Mouse (Mus musculus) adrenal gland, postnatal 14 days (tissue): ENCODE data around the gene Zfp868. TPM values are rescaled to one million over a fixed set of nuclear protein-coding genes. Genes with fewer than 3 reads are reported as not detected.
"Not testable (repeated sequence)": the region's sequence is repeated elsewhere in the genome, so short reads cannot be mapped to it uniquely, and the experiment has no call there.

ENCODE experiments used
- DNase-seq: peaks from one replicate; pipeline ENCODE4 v3.0.0; 2021; ENCODE audit warnings: mixed read lengths
- long read RNA-seq, 2 experiments: library from polyadenylated mRNA; stranded (forward); transcript quantifications; one replicate each; pipeline ENCODE4 v2.0.0; 2021
- total RNA-seq: library from RNA; stranded (reverse); gene quantifications from 2 replicates; pipeline ENCODE4 v1.2.3, GENCODE M21; 2021

The Zfp868 gene
- total RNA-seq: 12.3 and 13.6 TPM in 2 replicates
- long read RNA-seq, experiment 1, transcript Zfp868-202 (5 exons, 2,259 nt): major isoform, 7 of 14 reads
- long read RNA-seq, experiment 1, partial matches to known transcripts: 1 of 14 reads
- long read RNA-seq, experiment 1, other reads (novel, unspliced or antisense): 6 of 14 reads
- long read RNA-seq, experiment 2, partial matches to known transcripts: 0 of 4 reads
- long read RNA-seq, experiment 2, other reads (novel, unspliced or antisense): 2 of 4 reads

DNA sequence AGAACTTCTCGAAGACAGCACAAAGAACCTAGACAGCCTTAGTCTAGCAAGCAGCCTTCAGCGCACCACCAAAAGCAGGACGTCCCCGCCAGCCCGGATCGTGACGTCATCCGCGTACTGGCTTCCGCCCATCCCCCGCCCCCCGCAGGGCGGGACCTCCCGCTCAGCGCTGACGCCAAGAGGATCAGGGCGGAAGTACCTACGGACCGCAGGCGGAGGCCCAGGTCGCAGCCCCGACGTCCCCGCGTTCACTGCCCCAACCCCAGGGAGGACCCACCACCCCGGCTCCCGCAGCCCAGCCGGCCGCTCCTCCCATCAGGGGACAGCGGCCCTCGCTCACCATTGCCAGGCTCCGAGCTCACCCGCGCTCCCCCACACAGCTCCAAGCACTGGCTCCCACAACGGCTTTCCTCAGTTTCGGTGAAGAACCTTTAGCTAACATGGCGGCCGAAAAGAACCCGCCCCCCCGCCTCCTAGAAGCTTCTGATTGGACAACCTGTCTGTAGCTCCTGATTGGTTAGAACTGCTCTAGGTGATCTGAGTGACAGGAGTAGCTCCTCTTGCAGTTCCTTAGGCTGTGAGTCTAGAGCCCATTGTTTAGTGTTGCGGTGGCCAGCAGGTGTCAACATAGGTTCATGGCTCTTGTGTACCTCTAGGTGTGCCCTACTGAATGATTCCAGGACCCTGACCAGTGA lies at the start of gene Zfp868:
Zfp868 (minus strand) TSS at position 454 of the 695 bp plus-strand sequence.
- peak; percentile 99 for DNase-seq

DNA sequence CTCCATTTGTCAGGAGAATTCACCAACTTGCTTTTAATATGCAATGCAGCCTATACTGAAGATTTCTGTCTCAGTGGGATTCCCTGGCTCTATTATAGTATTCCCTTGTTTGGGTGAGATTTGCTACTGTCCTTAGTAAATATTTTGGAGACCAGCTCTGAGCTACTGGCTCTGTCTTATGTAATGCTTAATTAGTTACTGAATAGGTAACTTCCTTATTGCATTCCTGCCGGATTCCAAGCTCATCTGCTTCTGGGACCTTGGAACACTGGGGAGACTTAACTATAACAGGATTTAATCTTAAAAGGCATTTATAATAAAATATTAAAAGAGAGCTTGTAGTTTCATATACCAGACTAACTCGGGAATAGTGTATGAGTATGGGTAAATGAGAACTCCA lies 39.7 kb upstream of the Zfp868 start:
- DNase-seq: not testable (repeated sequence)

DNA sequence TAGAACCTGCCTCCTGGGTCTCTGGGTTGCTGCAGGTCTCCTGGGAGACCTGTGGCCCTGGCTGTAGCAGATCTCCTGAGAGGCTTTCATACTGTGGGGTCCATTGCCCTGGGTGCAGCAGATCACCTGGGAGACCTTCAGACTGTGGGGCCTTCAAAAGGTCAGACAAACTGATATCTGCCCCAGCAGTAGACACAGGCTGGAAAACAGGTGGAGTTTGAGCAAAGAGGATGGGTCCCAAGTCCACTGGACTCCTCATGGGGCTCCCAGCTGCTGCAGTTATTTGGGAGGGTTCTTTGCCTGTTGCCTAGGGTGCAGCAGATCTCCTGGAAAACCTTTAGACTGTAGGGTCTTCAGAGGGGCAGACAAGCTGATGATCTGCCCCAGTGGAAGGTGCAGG lies 35.9 kb upstream of the Zfp868 start:
- no peak for DNase-seq

DNA sequence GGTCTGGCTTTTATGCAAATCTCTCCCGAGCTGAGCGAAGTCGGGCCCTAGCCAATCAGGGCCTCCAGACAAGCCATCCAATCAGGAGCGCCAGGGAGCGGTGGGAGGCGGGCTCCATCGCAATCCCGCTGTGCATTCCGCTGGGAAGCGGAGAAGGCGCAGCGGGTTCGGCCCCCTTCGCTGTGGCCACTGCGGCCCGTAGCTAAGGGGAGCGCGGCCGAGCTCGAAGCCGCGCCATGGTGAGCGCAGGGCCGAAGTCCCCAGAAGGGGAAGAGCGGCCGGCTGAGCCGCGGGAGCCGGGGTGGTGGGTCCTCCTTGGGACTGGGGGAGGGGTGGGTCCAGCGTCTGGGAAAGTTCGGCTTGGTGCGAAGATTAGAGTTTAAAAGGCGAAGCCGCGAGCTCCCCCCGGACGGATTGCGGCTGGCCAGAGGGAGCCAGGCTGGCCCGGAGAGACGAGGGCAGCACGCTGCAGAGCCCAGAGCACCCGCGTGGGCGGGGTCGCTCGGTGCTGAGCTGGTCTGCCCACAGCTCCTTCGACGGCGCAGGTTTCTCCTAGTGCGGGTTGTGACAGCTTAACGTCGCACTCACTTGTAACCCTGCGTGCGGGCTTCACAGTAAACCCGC lies 29.1 kb upstream of the Zfp868 start, which contains the start of gene Zfp964:
Zfp964 (plus strand) TSS at position 122 of the 624 bp plus-strand sequence.
- peak; percentile 94 for DNase-seq

DNA sequence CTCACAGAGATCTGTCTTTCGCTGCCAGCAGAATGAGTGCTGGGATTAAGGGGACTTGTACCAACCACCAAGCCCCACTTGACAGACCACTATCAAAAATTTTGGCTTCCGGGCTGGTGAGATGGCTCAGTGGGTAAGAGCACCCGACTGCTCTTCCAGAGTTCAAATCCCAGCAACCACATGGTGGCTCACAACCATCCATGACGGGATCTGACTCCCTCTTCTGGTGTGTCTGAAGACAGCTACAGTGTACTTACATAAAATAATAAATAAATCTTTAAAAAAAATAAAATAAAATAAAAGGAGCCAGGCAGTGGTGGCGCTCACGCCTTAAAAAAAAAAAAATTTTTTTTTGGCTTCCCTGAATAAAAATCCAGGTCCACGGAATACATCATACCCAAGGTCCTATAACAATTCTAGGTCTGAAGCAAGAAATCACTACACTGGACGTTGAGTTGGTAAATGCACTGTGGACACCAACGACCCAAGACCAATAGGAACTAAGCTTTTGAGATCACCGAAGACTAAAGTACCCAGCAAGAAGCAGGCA lies 28.5 kb upstream of the Zfp868 start:
- no peak for DNase-seq

DNA sequence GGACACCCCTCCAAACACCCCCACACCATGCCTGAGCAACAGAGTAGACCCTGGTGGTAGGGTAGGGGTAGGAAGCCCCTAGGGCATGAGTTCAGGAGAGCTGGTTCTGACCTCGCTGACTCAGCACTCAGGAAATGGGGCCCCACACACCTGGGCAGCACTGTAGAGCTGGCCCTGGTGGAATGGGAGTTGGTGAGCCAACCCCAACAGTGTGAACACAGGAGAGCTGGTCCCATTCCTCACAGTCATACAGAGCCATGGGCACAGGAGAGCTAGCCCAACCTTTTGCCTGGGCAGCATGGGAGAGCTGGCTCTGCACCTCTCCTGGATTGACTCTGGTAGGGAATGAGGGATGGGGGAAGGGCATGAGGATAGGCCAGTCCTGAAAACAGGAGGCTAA lies 7.3 kb downstream of the Zfp868 start:
- no peak for DNase-seq

DNA sequence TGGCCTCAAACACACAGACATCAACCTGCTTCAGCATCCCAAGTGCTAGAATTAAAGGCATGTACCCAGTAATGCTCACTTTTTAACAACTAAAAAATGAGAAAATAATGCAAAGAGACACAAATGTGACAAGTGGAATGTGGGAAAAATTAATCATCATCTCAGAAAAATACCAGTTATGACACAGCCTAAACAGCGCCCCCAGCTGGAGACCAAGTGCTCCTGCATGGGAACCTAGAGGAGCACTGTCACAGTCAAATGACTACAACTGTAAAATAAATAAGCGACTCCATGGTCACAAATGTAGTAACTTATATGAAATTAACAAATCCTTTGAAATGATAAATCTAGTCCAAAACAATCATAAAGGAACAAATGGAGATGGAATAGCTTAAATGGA lies 10.7 kb downstream of the Zfp868 start:
- DNase-seq: peak; percentile 17

DNA sequence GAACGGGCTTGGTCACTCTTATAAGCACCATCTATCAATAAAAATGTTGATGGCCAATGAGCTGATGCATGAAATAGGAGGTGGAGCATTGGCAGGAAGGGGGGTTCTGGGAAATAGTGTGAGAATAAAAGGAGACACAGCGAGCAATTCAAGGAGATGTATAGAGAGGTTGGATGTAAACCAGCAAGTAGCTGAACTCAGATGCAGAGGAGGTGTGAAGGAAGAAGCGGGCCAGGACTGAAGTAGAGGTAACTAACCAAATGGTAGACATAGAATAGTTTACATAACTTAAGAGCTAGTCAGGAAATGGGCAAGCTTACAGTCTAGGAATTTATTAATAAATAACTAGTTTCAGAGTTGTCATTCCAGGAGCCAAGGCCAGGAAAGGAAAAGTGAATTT lies 27.8 kb downstream of the Zfp868 start:
- not testable (repeated sequence) for DNase-seq

DNA sequence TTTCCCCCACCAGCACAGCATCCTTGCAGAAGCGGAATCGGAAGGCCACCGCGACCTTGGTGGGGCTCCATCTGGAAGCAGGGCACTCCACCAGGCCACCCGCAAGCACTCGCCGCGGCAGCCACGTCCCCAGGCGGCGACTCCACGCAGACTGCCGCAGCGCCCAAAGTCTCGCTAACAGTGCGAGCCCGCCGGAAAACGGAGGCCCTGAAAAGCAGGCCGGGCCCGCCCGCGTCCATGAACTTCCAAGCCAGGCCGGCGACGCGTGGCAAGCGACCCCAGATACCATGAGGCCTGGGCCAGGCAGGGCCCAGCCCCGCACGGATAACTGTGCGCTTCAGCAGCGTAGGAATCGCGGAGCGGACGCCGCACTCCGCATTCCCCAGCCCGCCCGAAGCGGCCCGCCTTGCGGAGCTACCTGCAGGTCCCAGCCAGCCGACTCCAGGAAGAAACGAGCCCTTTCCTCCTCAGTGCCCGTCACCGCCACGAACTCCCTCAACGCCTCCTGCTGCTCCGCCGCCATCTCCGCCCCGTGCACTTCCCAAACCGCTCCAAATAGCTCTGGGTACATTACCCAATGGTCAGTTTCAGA lies 40.6 kb downstream of the Zfp868 start:
- DNase-seq: peak; percentile 62

DNA sequence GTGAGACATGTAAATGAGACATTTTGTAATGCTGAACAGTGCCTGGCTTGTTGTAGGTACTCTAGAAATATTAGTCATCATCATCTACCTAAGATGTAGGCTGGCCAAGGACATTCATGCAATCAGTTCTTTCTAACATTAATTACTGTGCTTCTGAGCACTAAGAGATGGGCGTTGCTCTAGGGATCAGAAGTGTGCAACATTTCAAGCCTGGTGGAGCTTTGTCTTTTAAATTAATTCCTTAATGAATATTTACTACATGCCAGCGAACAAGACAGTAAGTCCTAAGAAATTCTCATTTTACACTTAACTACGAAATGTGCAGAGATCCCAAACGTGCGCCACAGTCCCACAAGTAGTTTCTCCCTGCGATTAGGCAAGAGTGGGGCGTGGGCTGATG lies 41.1 kb downstream of the Zfp868 start:
- not testable (repeated sequence) for DNase-seq

Other genes with a start within 250 kb of the Zfp868 start
- gene Gm9495, start 172.0 kb downstream of the Zfp868 start, total RNA-seq: not detected in 2 replicates
- not detected in 2 replicates for gene Gm7697, start 102.6 kb downstream of the Zfp868 start, total RNA-seq
- 2.0 and 2.4 TPM in 2 replicates for gene Zfp964, start 28.9 kb upstream of the Zfp868 start, total RNA-seq
- gene Zfp869, start 85.2 kb upstream of the Zfp868 start, total RNA-seq: 17.6 and 21.5 TPM in 2 replicates
- gene Zfp963, start 124.4 kb upstream of the Zfp868 start, total RNA-seq: 2.8 and 3.9 TPM in 2 replicates
- 0.63 and 4.2 TPM in 2 replicates for gene Gm20422, start 149.3 kb upstream of the Zfp868 start, total RNA-seq
- 34.8 and 36.3 TPM in 2 replicates for gene Atp13a1, start 165.6 kb upstream of the Zfp868 start, total RNA-seq
- gene Zfp866, start 165.6 kb upstream of the Zfp868 start, total RNA-seq: 21.6 and 26.2 TPM in 2 replicates
- 9.1 and 19.4 TPM in 2 replicates for gene Gmip, start 183.1 kb upstream of the Zfp868 start, total RNA-seq
- gene Lpar2, start 196.9 kb upstream of the Zfp868 start, total RNA-seq: 1.1 and 1.3 TPM in 2 replicates
- gene Pbx4, start 206.9 kb upstream of the Zfp868 start, total RNA-seq: 1.3 and 1.8 TPM in 2 replicates